Mouse (Mus musculus) liver (tissue): ENCODE results near the gene Spryd3.

Experiments
- DNase-seq: peaks from one replicate; pipeline ENCODE4 v3.0.0-alpha.2; 2020; ENCODE audit warnings: mixed read lengths

The Spryd3 gene

GRCm38 (mm10) chr15:102146089-102146488 is 10.1 kb upstream of the Spryd3 start:
- no peak for DNase-seq

DNA sequence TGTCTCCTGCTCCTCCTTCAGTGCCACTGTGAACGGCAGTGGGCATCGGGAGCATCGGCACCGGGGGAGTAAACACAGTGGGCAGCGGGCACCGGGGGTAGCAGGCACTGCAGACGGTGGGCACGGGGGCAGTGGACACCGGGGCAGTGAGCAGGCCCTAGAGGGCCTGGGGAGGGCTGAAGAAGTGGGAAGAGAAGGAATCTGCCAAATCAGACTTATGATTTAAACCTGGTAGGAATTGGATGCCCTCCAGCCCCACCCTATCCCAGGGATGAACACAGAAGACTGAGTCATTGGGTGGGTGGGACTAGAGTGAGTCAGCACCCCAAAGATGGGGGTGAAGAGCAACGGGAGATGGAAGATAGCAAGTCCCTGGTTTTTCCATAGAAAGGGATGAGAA is 9.3 kb upstream of the Spryd3 start:
- no peak for DNase-seq

- DNase-seq = no peak
Measured at GRCm38 (mm10) chr15:102144726-102145125, 8.7 kb upstream of the Spryd3 start.

- no peak for DNase-seq
Measured at GRCm38 (mm10) chr15:102144274-102144711, 8.3 kb upstream of the Spryd3 start, which contains the start of gene Igfbp6. TSS of gene Igfbp6 (plus strand) at chr15:102144362.

GRCm38 (mm10) chr15:102142914-102143912 is 7.2 kb upstream of the Spryd3 start:
- no peak for DNase-seq

DNA sequence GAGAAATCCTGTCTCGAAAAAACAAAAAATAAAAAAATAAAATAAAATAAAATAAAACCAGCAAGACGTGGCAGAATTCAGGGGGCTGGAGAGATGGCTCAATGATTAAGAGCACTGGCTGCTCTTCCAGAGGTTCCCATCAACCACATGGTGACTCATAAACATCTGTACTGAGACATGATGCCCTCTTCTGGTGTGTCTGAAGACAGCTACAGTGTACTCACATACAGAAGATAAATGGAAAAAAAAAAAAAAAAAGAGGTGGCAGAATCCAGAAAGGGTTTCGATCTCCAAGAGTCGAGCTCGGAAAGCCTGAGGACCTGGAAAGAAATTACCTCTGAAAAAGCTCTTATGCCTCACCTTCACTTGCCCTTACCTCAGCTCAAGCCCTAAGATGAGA is 5.1 kb upstream of the Spryd3 start:
- no peak for DNase-seq

DNA sequence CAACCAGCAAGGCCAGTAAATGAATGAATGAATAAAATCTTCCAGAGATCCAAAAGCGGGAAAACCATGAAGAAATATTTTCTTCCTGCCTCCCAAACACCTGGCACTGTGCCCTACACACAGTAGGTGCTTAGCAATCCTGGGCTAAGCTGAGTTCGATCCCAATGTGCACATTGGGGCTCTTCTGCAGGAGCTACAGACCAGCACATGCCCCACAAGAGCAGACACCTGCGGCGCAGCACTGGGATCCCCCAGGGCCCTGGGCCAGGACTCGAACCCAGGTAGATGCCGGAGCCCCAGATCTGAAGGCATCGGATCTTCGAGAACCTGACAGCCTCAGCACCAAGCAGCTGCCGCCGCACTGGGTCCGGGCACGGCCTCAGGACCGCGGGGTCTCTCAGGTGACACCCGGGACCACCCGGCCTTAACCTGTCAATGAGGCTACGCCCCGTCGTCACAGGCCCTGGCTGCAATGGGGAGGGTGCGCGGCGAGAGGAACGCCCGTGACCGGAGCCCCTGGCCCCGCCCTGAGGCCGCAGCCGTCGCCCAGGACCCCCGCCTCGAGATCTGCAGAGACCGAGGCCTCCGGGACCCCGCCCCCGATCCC is 409 bp downstream of the Spryd3 start:
- no peak for DNase-seq

GRCm38 (mm10) chr15:102134709-102135108 is 1.3 kb downstream of the Spryd3 start:
- DNase-seq = no peak

- no peak for DNase-seq
Measured at GRCm38 (mm10) chr15:102133314-102133713, 2.7 kb downstream of the Spryd3 start.

GRCm38 (mm10) chr15:102126303-102126702 is 9.7 kb downstream of the Spryd3 start:
- no peak for DNase-seq

- DNase-seq = no peak
Measured at GRCm38 (mm10) chr15:102120530-102120929, 15.5 kb downstream of the Spryd3 start.

DNA sequence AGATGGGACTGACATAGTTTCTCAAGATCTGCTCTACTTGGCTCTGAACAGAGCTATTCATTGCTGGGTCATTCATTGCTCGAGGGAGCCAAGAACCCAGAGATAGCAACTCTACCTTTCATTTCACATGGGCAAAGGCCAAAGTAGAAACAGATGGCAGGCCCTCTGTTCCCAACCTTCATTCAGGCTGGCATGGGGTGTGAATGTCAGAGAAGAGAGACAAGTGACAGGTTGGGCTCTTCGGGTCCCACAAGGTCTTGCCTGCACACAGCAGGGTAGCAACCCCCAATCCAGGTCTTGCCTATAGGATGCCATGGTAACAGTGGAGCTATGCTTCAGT is 16.2 kb downstream of the Spryd3 start:
- no peak for DNase-seq

DNA sequence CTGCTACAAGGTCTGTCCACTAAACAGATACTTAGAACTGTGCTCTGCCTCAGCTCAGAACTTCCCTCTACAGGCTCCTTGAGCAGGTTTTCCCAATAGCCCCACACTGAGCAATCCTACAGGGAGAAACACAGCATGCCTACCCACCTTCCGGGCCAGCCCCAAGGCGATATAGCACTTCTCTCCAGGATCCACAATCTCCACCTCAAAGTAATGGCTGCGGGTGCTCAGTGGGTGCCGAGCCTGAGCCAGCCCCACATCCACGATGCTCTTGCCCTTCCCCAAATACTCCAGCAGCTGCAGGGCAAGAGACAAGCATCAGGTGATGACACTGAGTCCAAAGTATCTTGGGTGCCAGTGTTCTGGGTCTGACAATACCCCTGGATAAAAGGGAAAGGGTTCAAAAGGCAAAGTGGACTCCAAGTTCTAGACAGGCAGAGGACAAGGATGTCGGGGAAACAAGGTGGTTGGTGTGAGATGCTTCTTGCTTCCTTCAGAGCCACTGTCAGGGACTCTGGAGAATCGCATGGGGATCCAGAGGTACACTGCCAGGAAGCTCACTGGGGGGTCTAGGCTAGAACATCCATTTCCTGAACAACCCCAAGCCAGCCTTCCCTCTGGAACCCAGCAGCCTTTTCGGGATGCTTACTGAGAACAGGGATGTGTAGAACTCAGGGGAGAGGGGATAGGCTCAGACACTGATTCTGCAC is 16.8 kb downstream of the Spryd3 start:
- DNase-seq = no peak

GRCm38 (mm10) chr15:102118591-102118990 is 17.4 kb downstream of the Spryd3 start:
- DNase-seq = no peak

- DNase-seq = no peak
Measured at GRCm38 (mm10) chr15:102117461-102118443, 18.3 kb downstream of the Spryd3 start.

DNA sequence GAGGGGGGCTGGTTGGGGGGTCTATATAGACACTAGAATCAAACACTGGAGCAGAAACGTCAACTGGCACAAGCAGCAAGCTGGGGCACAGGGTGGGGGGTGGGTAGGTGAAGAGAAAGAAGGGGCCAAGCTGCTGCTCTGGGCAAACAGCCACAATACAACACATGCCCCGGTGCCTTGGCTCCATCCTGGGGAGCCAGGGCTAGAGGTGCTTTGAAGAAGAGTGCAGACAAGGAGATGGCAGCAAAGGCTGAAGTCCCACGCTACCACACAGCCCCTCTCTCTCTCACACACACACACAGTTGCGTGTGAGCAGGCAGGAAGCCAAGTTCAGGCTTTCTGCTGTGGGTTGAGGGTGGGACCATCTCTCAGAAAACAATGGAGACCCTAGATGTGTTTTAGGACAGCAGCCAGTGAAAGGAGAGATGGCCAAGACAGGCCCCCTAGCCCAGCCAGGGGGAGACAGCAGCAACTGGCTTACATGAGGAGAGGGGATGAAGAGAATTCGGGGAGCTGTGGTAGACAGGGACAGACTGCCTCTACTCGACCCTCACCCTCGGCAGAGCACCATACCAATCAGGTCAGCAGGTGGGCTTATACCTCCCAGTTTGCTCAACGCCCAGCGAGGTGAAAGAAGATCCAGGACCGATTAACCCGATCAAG is 19.1 kb downstream of the Spryd3 start:
- no peak for DNase-seq

DNA sequence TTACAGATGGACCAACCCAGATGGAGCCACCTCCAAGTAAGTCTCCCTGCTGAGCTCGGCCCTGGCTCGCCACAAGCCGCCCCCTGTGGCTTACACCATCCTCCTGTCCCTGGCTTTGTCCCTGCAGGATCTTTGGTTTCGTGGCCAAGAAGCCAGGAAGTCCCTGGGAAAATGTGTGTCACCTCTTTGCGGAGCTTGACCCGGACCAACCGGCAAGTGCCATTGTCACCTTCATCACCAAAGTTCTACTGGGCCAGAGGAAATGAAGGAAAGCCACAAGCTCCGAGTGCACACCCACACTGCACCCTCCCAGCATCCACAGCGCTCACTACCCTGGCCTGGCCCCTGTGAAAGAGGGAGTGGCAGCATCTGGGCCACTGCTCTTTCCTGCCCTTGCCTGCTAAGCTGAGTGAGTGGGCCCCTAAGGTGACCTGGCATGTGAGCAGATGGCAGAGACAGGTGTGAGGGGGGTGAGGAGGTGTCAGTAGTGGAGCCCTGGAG is 20.3 kb downstream of the Spryd3 start:
- no peak for DNase-seq

DNA sequence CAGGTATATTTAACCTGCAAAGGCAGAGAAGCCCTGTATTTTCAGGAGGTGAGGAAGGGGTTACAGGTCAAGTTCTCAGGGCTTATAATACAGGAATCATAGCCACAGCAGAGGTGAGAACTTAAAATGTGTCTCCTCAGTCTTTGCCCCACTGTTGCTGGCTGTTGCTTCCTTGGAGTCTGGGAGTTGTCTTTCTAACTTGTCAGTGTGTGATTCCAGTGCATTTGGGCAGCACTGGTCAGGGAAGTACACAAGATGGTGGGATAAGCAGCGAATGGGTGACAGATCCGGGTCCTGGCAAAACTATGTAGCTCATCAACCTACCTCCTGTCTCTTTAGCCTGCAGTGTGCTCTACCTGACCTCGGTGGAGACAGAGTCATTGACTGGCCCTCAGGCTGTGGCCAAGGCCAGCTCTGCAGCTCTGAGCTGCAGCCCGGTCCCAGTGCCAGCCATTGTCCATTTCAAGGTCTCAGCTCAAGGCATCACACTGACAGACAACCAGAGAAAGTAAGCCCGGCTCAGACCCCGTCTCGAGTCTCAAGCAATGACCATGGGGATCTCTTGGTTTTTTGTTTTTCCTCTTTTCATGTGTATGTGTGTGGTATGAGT is 21.3 kb downstream of the Spryd3 start:
- no peak for DNase-seq

DNA sequence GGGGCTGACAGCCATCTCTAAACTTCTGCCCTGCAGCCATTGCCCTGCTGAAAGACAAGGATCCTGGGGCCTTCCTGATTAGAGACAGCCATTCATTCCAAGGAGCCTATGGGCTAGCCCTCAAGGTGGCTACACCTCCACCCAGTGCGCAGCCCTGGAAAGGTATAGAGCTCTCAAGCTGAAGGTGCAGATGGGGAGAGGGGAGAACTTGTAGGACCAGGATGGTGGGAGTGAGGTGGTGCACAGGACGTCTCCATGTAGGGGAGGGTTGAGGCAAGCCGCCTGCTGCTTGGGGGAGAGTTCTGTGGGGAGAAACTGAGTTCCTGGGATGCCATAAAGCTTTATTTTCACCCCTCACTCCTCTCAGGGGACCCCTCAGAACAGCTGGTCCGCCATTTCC is 22.4 kb downstream of the Spryd3 start:
- DNase-seq = no peak

DNA sequence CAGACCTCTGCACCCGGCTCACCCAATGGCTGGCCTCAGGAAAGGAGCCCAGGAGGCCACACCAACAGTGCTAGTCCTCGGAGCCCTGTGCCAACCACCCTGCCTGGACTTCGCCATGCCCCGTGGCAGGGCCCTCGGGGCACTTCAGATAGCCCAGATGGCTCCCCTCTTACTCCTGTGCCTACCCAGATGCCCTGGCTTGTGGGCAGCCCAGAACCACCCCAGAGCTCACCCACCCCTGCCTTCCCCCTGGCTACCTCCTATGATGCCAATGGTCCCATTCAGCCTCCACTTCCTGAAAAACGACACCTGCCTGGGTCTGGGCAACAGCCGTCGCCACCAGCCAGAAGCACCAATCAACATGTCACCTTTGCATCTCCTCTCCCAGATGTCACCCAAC is 23.2 kb downstream of the Spryd3 start:
- no peak for DNase-seq

GRCm38 (mm10) chr15:102112181-102112580 is 23.9 kb downstream of the Spryd3 start:
- no peak for DNase-seq
